Comparison of ENCODE assay signal across 8 mouse cellular contexts in genomic region chr13:13516376-13517225, GRCm38 (mm10).
A peak's percentile ranks its signal among the peaks of the same experiment; 100 is the strongest.
DNase-seq lines count a peak whose midpoint lies in the region; ATAC-seq lines count a peak whose summit lies in the region.

No protein-coding gene starts in this region.

- no peaks in the 10 kb centered on the region for H3K27me3 ChIP-seq in hindbrain, embryonic 13.5 days

- no peaks in the 10 kb centered on the region for H3K36me3 ChIP-seq in hindbrain, embryonic 13.5 days

- H3K4me2 ChIP-seq in hindbrain, embryonic 13.5 days: no peak overlapping the region

- ATAC-seq in hindbrain, embryonic 13.5 days (ENCODE audit: low FRiP score): peak; percentile 73

- H3K4me1 ChIP-seq in hindbrain, embryonic 13.5 days (replicated peaks): no peaks in the 10 kb centered on the region

- peak; percentile 48 for DNase-seq in MEL-GATA-1-ER (ENCODE audit: extremely low read depth, low read depth)
- peak; percentile 94 for DNase-seq in cerebellum, adult 8-10 months
- DNase-seq in frontal cortex, postnatal 14 days (ENCODE audit: low spot score in 2 of 2): peak; percentile 61 to 83
- peak; percentile 92 to 95 for DNase-seq in layer of hippocampus, postnatal 10 days (ENCODE audit: low spot score in 2 of 2)
- peak; percentile 93 for DNase-seq in lung, postnatal 14 days
- peak; percentile 84 for DNase-seq in ovary, postnatal 36 days (ENCODE audit: low spot score)
- peak; percentile 77 to 84 for DNase-seq in thymus, postnatal 10 days (ENCODE audit: low spot score in 2 of 2)

- no peak overlapping the region for H3K27ac ChIP-seq in hindbrain, embryonic 13.5 days

- WGBS in hindbrain, embryonic 13.5 days: 51% methylated on average over 17 of the region's 17 CpGs

- H3K9ac ChIP-seq in hindbrain, embryonic 13.5 days: no peak overlapping the region

- no peaks in the 10 kb centered on the region for H3K9me3 ChIP-seq in hindbrain, embryonic 13.5 days

- no peak overlapping the region for H3K4me3 ChIP-seq in hindbrain, embryonic 13.5 days
